Mouse (Mus musculus) heart, embryonic 16.5 days (tissue): ENCODE measurements at regions not wholly inside any gene's neighbourhood (a gene's known extent, or its start where the extent isn't known, plus 50 kb on each side); places are given as distances from the start of the nearest gene placed in this dataset.
A peak's percentile ranks its signal among the peaks of the same experiment; 100 is the strongest.

Source experiments
- ATAC-seq: fragments of 200-750 bp; cut with Nextera tagmentation; replicated peaks from 2 replicates; pipeline ENCODE4 v1.8.0; 2017; ENCODE audit warnings: moderate number of reproducible peaks; ENCODE audit not compliant: insufficient read depth, low FRiP score; ENCODE audit errors: extremely low read depth
- H3K27ac ChIP-seq: fragments of 300-500 bp; sonication (generic); 2 replicates; pipeline ENCODE4 v1.5.1; 2014; ENCODE audit warnings: mild to moderate bottlenecking, low read length, control low read depth, moderate library complexity
- H3K27me3 ChIP-seq: fragments of 300-500 bp; sonication (generic); 2 replicates; pipeline ENCODE4 v1.6.1; 2014; ENCODE audit warnings: low read length, mixed read lengths; ENCODE audit not compliant: control insufficient read depth, insufficient read depth
- H3K36me3 ChIP-seq: fragments of 300-500 bp; sonication (generic); 2 replicates; pipeline ENCODE4 v1.6.1; 2014; ENCODE audit not compliant: control insufficient read depth, insufficient read depth
- H3K4me1 ChIP-seq: fragments of 300-500 bp; sonication (generic); 2 replicates; pipeline ENCODE4 v1.6.1; 2014; ENCODE audit warnings: low read length, mixed read lengths; ENCODE audit not compliant: control insufficient read depth, insufficient read depth
- H3K4me2 ChIP-seq: fragments of 300-500 bp; sonication (generic); 2 replicates; pipeline ENCODE4 v1.6.1; 2014; ENCODE audit warnings: low read depth, mild to moderate bottlenecking, control low read depth, low read length
- H3K4me3 ChIP-seq: fragments of 300-500 bp; sonication (generic); 2 replicates; pipeline ENCODE4 v1.5.1; 2014; ENCODE audit warnings: mild to moderate bottlenecking, control low read depth, low read length
- H3K9ac ChIP-seq: fragments of 300-500 bp; sonication (generic); 2 replicates; pipeline ENCODE4 v1.6.1; 2014; ENCODE audit warnings: low read length, control low read depth
- H3K9me3 ChIP-seq: fragments of 300-500 bp; sonication (generic); replicated peaks from 2 replicates; pipeline ENCODE4 v1.6.1; 2016; ENCODE audit warnings: low read length; ENCODE audit not compliant: control insufficient read depth
- WGBS: fragments of 180-500 bp; shearing (Covaris S2); extraction: QIAGEN DNeasy Blood & Tissue Kit; methylation state at CpG from one replicate; pipeline ENCODE4 v1.1.7; 2014; 5-methylcytosine and 5-hydroxymethylcytosine counted together

DNA sequence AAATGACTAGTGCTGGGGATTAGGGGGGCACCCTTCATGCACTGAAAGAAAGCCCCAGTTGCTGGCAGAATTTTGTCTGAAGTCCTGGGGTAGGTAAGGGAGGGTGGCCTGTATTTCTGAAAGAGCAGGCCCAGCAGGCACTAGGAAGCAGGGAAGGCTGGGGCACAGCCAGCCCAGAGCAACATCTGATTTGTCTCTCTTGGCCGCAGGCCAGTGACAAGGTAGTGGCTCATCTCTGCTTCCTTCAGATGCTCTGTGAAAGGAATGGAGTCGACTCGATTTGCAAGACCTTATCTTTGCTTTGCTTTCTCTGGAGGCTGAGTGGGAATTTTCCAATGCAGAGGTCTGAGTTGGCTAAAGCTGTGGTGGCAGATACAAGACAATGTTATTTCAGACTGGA, 390.9 kb downstream of the Vps13c start:
- Histone ChIP-seq H3K4me1 (peaks cover 9% of the 10 kb centered on the region), H3K9ac (no peak overlapping the region), H3K4me2 (no peak overlapping the region), H3K36me3 (no peaks in the 10 kb centered on the region), H3K9me3 (peaks cover 2% of the 10 kb centered on the region; the same call in 1 of the 2 replicates), H3K27ac (no peak overlapping the region), H3K4me3 (no peak overlapping the region), H3K27me3 (no peaks in the 10 kb centered on the region)
- no peak for ATAC-seq
- 27% methylated on average over 3 of the region's 3 CpGs for WGBS

GRCm38 (mm10) chr9:68234979-68235649, 394.9 kb downstream of the Vps13c start:
- ATAC-seq = no peak
- 18% methylated on average over 12 of the region's 12 CpGs for WGBS
- no peaks in the 10 kb centered on the region for H3K27me3 ChIP-seq
- H3K36me3 ChIP-seq = no peaks in the 10 kb centered on the region
- H3K27ac ChIP-seq = no peak overlapping the region
- H3K4me1 ChIP-seq = peaks cover 9% of the 10 kb centered on the region
- H3K9ac ChIP-seq = no peak overlapping the region
- H3K4me2 ChIP-seq = peak overlapping the region; percentile 26; the same call in 1 of the 2 replicates
- no peak overlapping the region for H3K4me3 ChIP-seq
- H3K9me3 ChIP-seq = peaks cover 2% of the 10 kb centered on the region; the same call in 1 of the 2 replicates

DNA sequence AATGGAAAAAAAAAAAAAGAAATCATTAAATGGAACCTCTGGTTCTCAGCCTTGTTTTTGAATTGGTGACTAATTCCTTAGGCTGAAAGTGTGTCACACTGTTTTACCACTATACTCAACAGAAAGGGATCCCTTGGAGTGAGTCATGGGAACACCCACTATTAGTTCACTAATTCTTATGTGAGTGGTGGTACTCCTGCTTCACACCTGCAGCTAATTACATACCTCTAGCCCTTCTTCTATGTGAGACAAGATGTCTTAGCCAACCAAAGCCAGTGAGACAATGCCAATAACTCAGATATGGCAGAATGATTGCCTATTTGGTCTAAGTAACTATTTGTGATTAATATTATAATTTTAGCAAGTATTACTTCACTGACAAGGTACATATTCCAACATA, 398.9 kb downstream of the Vps13c start:
- Histone ChIP-seq H3K27ac (no peak overlapping the region), H3K4me2 (no peak overlapping the region), H3K9ac (no peak overlapping the region), H3K36me3 (no peaks in the 10 kb centered on the region), H3K9me3 (no peaks in the 10 kb centered on the region), H3K4me1 (peaks cover 9% of the 10 kb centered on the region), H3K4me3 (no peak overlapping the region), H3K27me3 (no peaks in the 10 kb centered on the region)
- ATAC-seq = no peak

GRCm38 (mm10) chr9:68239551-68239950, 399.4 kb downstream of the Vps13c start:
- Histone ChIP-seq H3K9me3 (no peaks in the 10 kb centered on the region), H3K9ac (no peak overlapping the region), H3K27me3 (no peaks in the 10 kb centered on the region), H3K27ac (no peak overlapping the region), H3K4me2 (no peak overlapping the region), H3K36me3 (no peaks in the 10 kb centered on the region), H3K4me1 (peaks cover 7% of the 10 kb centered on the region), H3K4me3 (no peak overlapping the region)
- 90% methylated on average over 5 of the region's 5 CpGs for WGBS
- no peak for ATAC-seq

DNA sequence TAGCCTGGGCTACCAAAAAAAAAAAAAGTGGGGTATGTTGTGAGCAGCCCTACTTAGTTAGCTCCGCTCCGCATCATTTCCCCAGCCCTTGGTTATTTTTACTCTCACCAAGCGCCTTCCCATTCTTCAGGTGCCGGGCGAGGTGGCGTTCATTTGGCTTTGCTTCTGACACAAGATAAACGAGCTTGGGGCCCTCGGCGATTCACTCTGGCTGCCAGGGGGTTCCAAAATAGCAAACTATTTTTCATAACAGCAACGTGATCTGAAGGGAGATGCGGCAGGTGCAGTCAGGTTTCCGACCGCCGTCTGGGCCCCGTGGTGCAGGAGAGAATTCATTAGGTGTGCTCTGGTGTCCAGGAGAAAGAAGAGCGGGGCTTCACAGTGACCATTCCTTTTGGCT, 403.6 kb upstream of the Rora start:
- Histone ChIP-seq H3K27ac (no peak overlapping the region), H3K27me3 (no peaks in the 10 kb centered on the region), H3K9me3 (no peaks in the 10 kb centered on the region), H3K9ac (no peak overlapping the region), H3K4me3 (no peak overlapping the region), H3K36me3 (no peaks in the 10 kb centered on the region), H3K4me1 (no peaks in the 10 kb centered on the region), H3K4me2 (no peak overlapping the region)
- ATAC-seq = no peak
- WGBS = 66% methylated on average over 16 of the region's 16 CpGs

DNA sequence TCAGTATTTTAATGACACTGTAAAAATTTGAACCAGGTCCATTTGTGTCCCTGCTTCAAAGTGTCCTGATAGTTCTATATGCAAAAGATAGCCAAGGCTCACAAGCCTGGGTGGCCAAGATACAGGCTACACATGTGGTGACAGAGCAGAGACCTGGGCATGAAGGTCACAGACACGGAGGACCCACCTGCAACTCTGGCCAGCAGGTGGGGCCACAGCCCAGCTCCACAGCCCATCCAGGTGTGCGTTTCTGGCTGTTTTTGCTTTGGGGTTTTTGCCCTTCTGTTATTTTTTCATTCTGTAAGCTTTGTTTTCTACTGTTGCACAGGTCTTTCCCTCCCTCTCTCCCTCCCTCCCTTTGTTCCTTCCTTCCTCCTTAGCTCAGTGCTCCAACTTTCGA, 399.4 kb upstream of the Rora start:
- H3K4me2 ChIP-seq = no peak overlapping the region
- no peaks in the 10 kb centered on the region for H3K27me3 ChIP-seq
- no peak overlapping the region for H3K4me3 ChIP-seq
- no peak overlapping the region for H3K9ac ChIP-seq
- no peaks in the 10 kb centered on the region for H3K36me3 ChIP-seq
- H3K4me1 ChIP-seq = no peaks in the 10 kb centered on the region
- 0 out of 2 replicates have a peak, but pooled peaks cover 2% of the 10 kb centered on the region for H3K9me3 ChIP-seq
- H3K27ac ChIP-seq = no peak overlapping the region
- 42% methylated on average over 3 of the region's 3 CpGs for WGBS
- ATAC-seq = no peak

DNA sequence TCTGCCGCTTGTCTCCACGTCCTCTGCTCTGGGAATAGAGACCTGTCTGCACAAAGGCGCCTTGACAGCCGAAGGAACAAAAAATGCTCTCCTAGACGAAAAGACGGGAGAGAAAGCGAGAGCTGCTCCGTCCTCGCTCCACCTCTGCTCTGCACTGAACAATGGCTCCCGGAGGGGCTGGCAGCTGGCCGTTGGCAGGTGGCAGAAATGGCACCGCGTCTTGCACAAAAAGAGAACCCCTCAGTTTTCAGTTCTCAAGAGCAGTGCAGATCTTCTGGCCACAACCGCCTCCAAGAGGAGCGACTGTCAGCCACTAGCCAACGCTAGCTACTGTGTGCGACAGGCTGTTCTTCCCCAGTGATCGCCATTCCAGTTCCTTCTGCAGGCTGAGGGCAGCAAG, 385.0 kb upstream of the Rora start:
- H3K9ac ChIP-seq = no peak overlapping the region
- no peaks in the 10 kb centered on the region for H3K36me3 ChIP-seq
- H3K4me3 ChIP-seq = no peak overlapping the region; the same call in 1 of the 2 replicates
- ATAC-seq = no peak
- no peaks in the 10 kb centered on the region for H3K27me3 ChIP-seq
- 68% methylated on average over 18 of the region's 18 CpGs for WGBS
- H3K9me3 ChIP-seq = peaks cover 2% of the 10 kb centered on the region; the same call in 1 of the 2 replicates
- H3K4me2 ChIP-seq = peak overlapping the region; percentile 25; the same call in 1 of the 2 replicates
- H3K4me1 ChIP-seq = no peaks in the 10 kb centered on the region
- no peak overlapping the region for H3K27ac ChIP-seq

- Histone ChIP-seq H3K9ac (peak overlapping the region; percentile 1; the same call in 1 of the 2 replicates), H3K27me3 (no peaks in the 10 kb centered on the region), H3K4me2 (peak overlapping the region; percentile 19; the same call in 1 of the 2 replicates), H3K4me3 (no peak overlapping the region), H3K4me1 (peaks cover 11% of the 10 kb centered on the region), H3K9me3 (no peaks in the 10 kb centered on the region; the same call in 1 of the 2 replicates), H3K36me3 (no peaks in the 10 kb centered on the region), H3K27ac (peak overlapping the region; percentile 92)
- peak; percentile 87 for ATAC-seq
- 20% methylated on average over 7 of the region's 7 CpGs for WGBS
These were observed 351.2 kb upstream of the Rora start for GRCm38 (mm10) chr9:68302232-68302925.

DNA sequence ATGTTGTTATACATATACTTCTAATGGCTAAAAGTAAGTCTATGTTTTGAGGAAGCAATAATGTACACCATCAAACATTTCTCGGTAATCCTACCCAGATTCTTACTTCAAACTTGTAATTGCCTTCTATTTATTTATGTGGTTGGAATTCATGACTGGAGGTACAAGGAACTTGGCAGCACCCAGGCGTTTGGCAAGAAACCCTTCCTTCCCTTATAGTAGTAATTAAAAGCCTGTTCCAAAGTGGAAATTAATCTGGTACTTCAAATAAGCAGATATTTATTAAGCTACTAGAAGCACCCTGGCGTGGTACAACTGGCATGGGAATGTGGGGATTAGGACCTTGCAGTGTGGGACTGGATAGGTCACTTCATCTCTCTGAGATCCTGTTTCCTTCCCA, 322.9 kb upstream of the Rora start:
- H3K4me2 ChIP-seq = no peak overlapping the region
- H3K9me3 ChIP-seq = no peaks in the 10 kb centered on the region
- no peaks in the 10 kb centered on the region for H3K4me1 ChIP-seq
- H3K4me3 ChIP-seq = no peak overlapping the region
- no peak for ATAC-seq
- H3K9ac ChIP-seq = no peak overlapping the region
- no peak overlapping the region for H3K27ac ChIP-seq
- no peaks in the 10 kb centered on the region for H3K36me3 ChIP-seq
- WGBS = 76% methylated on average over 3 of the region's 3 CpGs
- H3K27me3 ChIP-seq = no peaks in the 10 kb centered on the region
